Mouse (Mus musculus) thymus, postnatal 36 days (tissue): ENCODE results near the gene Npl.
"Not testable (repeated sequence)": the region's sequence is repeated elsewhere in the genome, so short reads cannot be mapped to it uniquely, and the experiment has no call there.

Source experiments
- DNase-seq, 2 experiments: peaks; one replicate each; pipeline ENCODE4 v3.0.0; 2022; ENCODE audit warnings: mixed read lengths in 2 of 2

Gene Npl

GRCm38 (mm10) chr1:153486767-153487499 lies 62.9 kb downstream of the Npl start:
- DNase-seq = peak; percentile 67 to 74

- not testable (repeated sequence) for DNase-seq
Observed at GRCm38 (mm10) chr1:153486120-153486519, 63.7 kb downstream of the Npl start.

- DNase-seq = no peak
Observed at GRCm38 (mm10) chr1:153485201-153485796, 64.5 kb downstream of the Npl start.

GRCm38 (mm10) chr1:153481025-153481412 lies 68.8 kb downstream of the Npl start:
- DNase-seq = no peak

GRCm38 (mm10) chr1:153480386-153481024 lies 69.3 kb downstream of the Npl start:
- peak; percentile 72 to 78 for DNase-seq

- no peak for DNase-seq
Observed at GRCm38 (mm10) chr1:153479296-153479695, 70.5 kb downstream of the Npl start.

- DNase-seq = no peak
Observed at GRCm38 (mm10) chr1:153461796-153462195, 88.0 kb downstream of the Npl start.

- DNase-seq = no peak
Observed at GRCm38 (mm10) chr1:153456137-153456536, 93.7 kb downstream of the Npl start.

GRCm38 (mm10) chr1:153453146-153453642 lies 96.7 kb downstream of the Npl start:
- DNase-seq = no peak
